Mouse (Mus musculus): ENCODE data around the gene Olfr38. TPM values are rescaled to one million over a fixed set of nuclear protein-coding genes. Genes with fewer than 3 reads are reported as not detected.

Gene Olfr38
- not detected in 2 replicates for polyA plus RNA-seq (2016; fragmentation: Nextera tagmentation; extraction: Ambion mirVana)

GRCm38 (mm10) chr6:42756104-42756503, at the start of gene Olfr38:
Olfr38 (plus strand) TSS chr6:42756404.
- H3K4me1 ChIP-seq = no peaks in the 10 kb centered on the region
- H3K36me3 ChIP-seq (replicated peaks) = no peaks in the 10 kb centered on the region
- no peak within 1 kb of the TSS for H3K9ac ChIP-seq
- H3K27me3 ChIP-seq = no peaks in the 10 kb centered on the region
- H3K4me2 ChIP-seq = no peak within 1 kb of the TSS
- no peak within 1 kb of the TSS for H3K27ac ChIP-seq
- H3K4me3 ChIP-seq (replicated peaks) = no peak within 1 kb of the TSS
- WGBS = 81% methylated on average over 1 of the region's 1 CpGs
- H3K9me3 ChIP-seq = no peaks in the 10 kb centered on the region
- ATAC-seq (ENCODE audit: low FRiP score) = no peak

DNA sequence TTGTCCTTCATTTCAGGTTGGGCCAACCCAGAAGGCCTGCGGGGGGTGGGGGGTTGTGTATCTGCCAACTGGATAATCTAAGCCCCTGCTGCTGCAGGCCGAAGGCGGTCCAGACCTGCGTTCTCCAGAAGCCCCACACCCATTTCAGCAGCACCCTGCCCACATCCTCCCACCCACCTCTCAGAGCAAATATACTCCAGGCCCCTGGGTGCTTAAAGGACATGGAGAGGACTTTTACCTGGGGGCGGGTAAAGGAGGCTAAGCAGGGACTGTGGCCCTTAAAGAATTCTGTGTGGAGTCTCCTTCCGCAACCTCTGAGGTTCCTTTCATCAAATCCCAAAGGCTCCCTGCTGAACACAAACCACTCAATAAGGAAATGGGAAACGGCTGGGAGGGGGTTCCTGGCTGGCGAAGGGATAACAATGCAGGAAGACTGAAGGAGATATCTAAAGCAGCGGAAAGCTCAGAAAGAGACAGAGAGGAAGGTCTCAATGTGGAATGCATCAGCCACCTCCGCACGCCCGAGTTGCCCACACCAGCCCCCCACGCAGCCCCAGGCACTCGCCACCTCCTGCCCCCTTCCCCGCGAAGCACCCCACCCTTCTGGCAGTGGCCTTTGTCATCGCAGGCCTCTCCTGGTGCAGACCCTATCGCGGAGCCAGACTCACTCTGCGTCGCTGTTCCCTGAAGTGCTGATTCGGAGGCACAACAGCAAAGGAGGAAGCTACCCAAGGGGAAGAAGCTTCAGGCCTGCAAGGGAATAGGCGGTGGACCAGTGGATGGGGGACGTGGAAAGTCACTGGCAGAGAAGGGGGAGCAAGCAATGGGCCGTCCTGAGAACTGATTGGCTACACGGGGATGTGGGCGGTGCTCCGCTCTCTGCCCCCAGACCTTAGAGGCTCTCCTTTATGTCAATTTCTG, 46.7 kb upstream of the Olfr38 start, which contains the start of gene Tcaf1:
Gene Tcaf1 (minus strand): TSS at position 798 of the 921 bp plus-strand sequence.
- peak within 1 kb of the TSS; percentile 78 for H3K4me2 ChIP-seq
- peak; percentile 100 for ATAC-seq (ENCODE audit: low FRiP score)
- H3K9ac ChIP-seq = peak within 1 kb of the TSS; percentile 89
- 2% methylated on average over 28 of the region's 28 CpGs for WGBS
- no peaks in the 10 kb centered on the region for H3K27me3 ChIP-seq
- H3K36me3 ChIP-seq (replicated peaks) = no peaks in the 10 kb centered on the region
- peaks cover 14% of the 10 kb centered on the region; the same call in 1 of the 2 replicates for H3K4me1 ChIP-seq
- H3K27ac ChIP-seq = peak within 1 kb of the TSS; percentile 95
- no peaks in the 10 kb centered on the region for H3K9me3 ChIP-seq
- peak within 1 kb of the TSS; percentile 74 for H3K4me3 ChIP-seq (replicated peaks)

DNA sequence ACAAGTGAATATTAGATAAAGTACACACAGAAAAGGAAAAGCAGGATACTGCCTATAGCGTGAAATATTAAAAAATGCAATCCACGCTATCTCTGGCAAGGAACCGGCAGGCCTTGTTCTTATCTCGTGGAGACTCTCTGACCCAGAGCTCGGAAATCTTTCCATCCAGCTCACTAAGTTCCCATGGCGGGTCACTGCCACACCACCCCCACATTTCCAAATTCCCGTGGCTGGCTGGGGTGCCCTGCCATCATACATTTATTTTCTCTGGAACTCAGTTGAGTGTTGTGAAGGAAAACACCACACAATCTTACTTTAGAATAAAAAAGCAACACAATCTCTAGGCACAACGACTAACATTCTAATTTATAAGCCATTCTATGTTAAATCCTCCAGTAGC, 41.5 kb upstream of the Olfr38 start:
- peaks cover 3% of the 10 kb centered on the region; the same call in 1 of the 2 replicates for H3K4me1 ChIP-seq
- no peak overlapping the region for H3K9ac ChIP-seq
- no peaks in the 10 kb centered on the region for H3K36me3 ChIP-seq (replicated peaks)
- 77% methylated on average over 8 of the region's 8 CpGs for WGBS
- no peak overlapping the region for H3K4me3 ChIP-seq (replicated peaks)
- no peak overlapping the region for H3K27ac ChIP-seq
- no peaks in the 10 kb centered on the region for H3K9me3 ChIP-seq
- no peaks in the 10 kb centered on the region for H3K27me3 ChIP-seq
- H3K4me2 ChIP-seq = no peak overlapping the region
- ATAC-seq (ENCODE audit: low FRiP score) = no peak

GRCm38 (mm10) chr6:42717973-42718372, 38.2 kb upstream of the Olfr38 start:
- Histone ChIP-seq H3K36me3 (replicated peaks) (no peaks in the 10 kb centered on the region), H3K27ac (no peak overlapping the region), H3K4me2 (no peak overlapping the region), H3K9me3 (no peaks in the 10 kb centered on the region), H3K9ac (no peak overlapping the region), H3K4me1 (peaks cover 3% of the 10 kb centered on the region; the same call in 1 of the 2 replicates), H3K4me3 (replicated peaks) (no peak overlapping the region), H3K27me3 (no peaks in the 10 kb centered on the region)
- no peak for ATAC-seq (ENCODE audit: low FRiP score)

- Histone ChIP-seq H3K9ac (no peak within 1 kb of the TSS), H3K27me3 (no peaks in the 10 kb centered on the region), H3K27ac (no peak within 1 kb of the TSS), H3K36me3 (replicated peaks) (no peaks in the 10 kb centered on the region), H3K4me3 (replicated peaks) (no peak within 1 kb of the TSS), H3K9me3 (no peaks in the 10 kb centered on the region), H3K4me1 (no peaks in the 10 kb centered on the region), H3K4me2 (no peak within 1 kb of the TSS)
- 91% methylated on average over 1 of the region's 1 CpGs for WGBS
- ATAC-seq (ENCODE audit: low FRiP score) = no peak
Observed at GRCm38 (mm10) chr6:42739071-42739470, 17.1 kb upstream of the Olfr38 start, which contains the start of gene Olfr453. Olfr453 (plus strand) TSS chr6:42739371.

GRCm38 (mm10) chr6:42742303-42742702, 13.9 kb upstream of the Olfr38 start:
- Histone ChIP-seq H3K9me3 (no peaks in the 10 kb centered on the region), H3K4me1 (no peaks in the 10 kb centered on the region)
- 77% methylated on average over 5 of the region's 5 CpGs for WGBS

DNA sequence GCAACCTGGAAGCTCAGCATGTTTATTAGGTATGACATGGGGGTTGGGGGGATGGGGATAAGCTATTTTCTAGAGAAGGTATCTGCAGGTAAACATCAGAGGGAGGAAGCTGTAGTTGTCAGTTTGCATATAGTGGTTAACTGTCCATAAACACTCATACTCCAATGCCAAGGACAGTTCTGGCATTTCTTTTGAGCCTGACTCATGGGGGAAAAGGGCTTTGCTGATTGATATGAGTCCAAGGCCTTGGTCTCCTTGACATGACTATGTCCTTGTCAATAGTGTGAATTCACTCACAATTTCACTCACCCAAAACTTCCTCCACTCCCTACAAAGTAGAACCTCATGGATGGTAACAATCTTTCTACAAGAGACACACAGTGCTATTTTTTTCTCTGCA, 8.4 kb upstream of the Olfr38 start:
- no peaks in the 10 kb centered on the region for H3K27me3 ChIP-seq
- no peaks in the 10 kb centered on the region for H3K9me3 ChIP-seq
- no peak overlapping the region for H3K4me3 ChIP-seq (replicated peaks)
- H3K27ac ChIP-seq = no peak overlapping the region
- H3K4me2 ChIP-seq = no peak overlapping the region
- H3K4me1 ChIP-seq = no peaks in the 10 kb centered on the region
- no peaks in the 10 kb centered on the region for H3K36me3 ChIP-seq (replicated peaks)
- no peak for ATAC-seq (ENCODE audit: low FRiP score)
- H3K9ac ChIP-seq = no peak overlapping the region

More at GRCm38 (mm10) chr6:42742303-42742702, 13.9 kb upstream of the Olfr38 start:
- Histone ChIP-seq H3K9ac (no peak overlapping the region), H3K36me3 (replicated peaks) (no peaks in the 10 kb centered on the region), H3K27me3 (no peaks in the 10 kb centered on the region), H3K4me2 (no peak overlapping the region), H3K27ac (no peak overlapping the region), H3K4me3 (replicated peaks) (no peak overlapping the region)
- no peak for ATAC-seq (ENCODE audit: low FRiP score)

GRCm38 (mm10) chr6:42777066-42777465, 20.9 kb downstream of the Olfr38 start:
- H3K4me3 ChIP-seq (replicated peaks) = no peak overlapping the region
- H3K9me3 ChIP-seq = no peaks in the 10 kb centered on the region
- 93% methylated on average over 1 of the region's 1 CpGs for WGBS
- no peaks in the 10 kb centered on the region for H3K36me3 ChIP-seq (replicated peaks)
- H3K9ac ChIP-seq = no peak overlapping the region
- H3K4me1 ChIP-seq = no peaks in the 10 kb centered on the region
- H3K27ac ChIP-seq = no peak overlapping the region
- no peak for ATAC-seq (ENCODE audit: low FRiP score)
- no peaks in the 10 kb centered on the region for H3K27me3 ChIP-seq
- H3K4me2 ChIP-seq = no peak overlapping the region

GRCm38 (mm10) chr6:42784793-42785192, 28.6 kb downstream of the Olfr38 start, which contains the start of gene Olfr452:
Olfr452 (plus strand) TSS chr6:42785093.
- no peak for ATAC-seq (ENCODE audit: low FRiP score)
- H3K27ac ChIP-seq = no peak within 1 kb of the TSS
- no peaks in the 10 kb centered on the region for H3K36me3 ChIP-seq (replicated peaks)
- no peaks in the 10 kb centered on the region for H3K9me3 ChIP-seq
- H3K4me3 ChIP-seq (replicated peaks) = no peak within 1 kb of the TSS
- H3K27me3 ChIP-seq = no peaks in the 10 kb centered on the region
- H3K4me1 ChIP-seq = no peaks in the 10 kb centered on the region
- no peak within 1 kb of the TSS for H3K4me2 ChIP-seq
- no peak within 1 kb of the TSS for H3K9ac ChIP-seq

- Histone ChIP-seq H3K27me3 (no peaks in the 10 kb centered on the region), H3K36me3 (replicated peaks) (no peaks in the 10 kb centered on the region), H3K4me3 (replicated peaks) (no peak overlapping the region), H3K4me2 (no peak overlapping the region), H3K9ac (no peak overlapping the region), H3K9me3 (no peaks in the 10 kb centered on the region), H3K4me1 (no peaks in the 10 kb centered on the region), H3K27ac (0 out of 2 replicates have a peak overlapping the region, but pooled peaks have one; percentile 25)
- ATAC-seq (ENCODE audit: low FRiP score) = peak; percentile 51; the same call in 1 of the 2 replicates
- WGBS = 48% methylated on average over 4 of the region's 4 CpGs
Observed at GRCm38 (mm10) chr6:42790247-42790948, 34.2 kb downstream of the Olfr38 start.

DNA sequence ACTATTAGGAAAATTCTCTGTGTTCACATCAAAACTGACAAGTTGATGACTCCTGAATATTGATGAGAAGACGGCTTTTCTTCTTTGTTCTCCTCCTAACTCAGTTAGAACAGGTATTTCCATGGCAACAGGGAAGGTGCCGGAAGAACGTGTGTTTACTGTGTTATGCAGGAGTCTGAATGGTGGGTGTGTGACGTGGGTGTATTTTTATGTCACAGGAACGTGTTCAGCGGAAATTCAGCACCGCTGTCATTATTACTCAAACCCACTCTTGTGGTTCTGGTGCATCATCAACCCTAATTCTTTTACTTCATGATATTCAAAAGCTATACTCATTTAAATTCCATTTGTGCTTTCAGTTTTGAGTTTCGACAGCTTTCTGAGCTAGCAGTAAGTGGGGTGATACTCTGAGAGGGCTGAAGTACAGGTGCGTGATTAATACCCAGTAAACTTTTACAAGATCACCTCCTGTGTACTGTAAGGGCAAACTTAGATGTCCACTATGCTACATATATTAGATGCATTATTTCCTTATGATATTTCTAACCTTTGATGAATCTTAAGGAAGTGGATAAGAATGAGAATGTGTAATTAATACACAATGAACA, 34.8 kb downstream of the Olfr38 start:
- H3K27ac ChIP-seq = no peak overlapping the region
- no peaks in the 10 kb centered on the region for H3K9me3 ChIP-seq
- H3K27me3 ChIP-seq = no peaks in the 10 kb centered on the region
- ATAC-seq (ENCODE audit: low FRiP score) = peak; percentile 57; the same call in 1 of the 2 replicates
- no peaks in the 10 kb centered on the region for H3K4me1 ChIP-seq
- no peak overlapping the region for H3K4me2 ChIP-seq
- no peaks in the 10 kb centered on the region for H3K36me3 ChIP-seq (replicated peaks)
- H3K9ac ChIP-seq = no peak overlapping the region
- H3K4me3 ChIP-seq (replicated peaks) = no peak overlapping the region
- 78% methylated on average over 9 of the region's 9 CpGs for WGBS

GRCm38 (mm10) chr6:42794982-42795381, 38.8 kb downstream of the Olfr38 start:
- no peak overlapping the region for H3K4me2 ChIP-seq
- no peaks in the 10 kb centered on the region for H3K4me1 ChIP-seq
- 94% methylated on average over 3 of the region's 3 CpGs for WGBS
- H3K9me3 ChIP-seq = no peaks in the 10 kb centered on the region
- H3K36me3 ChIP-seq (replicated peaks) = no peaks in the 10 kb centered on the region
- H3K27ac ChIP-seq = no peak overlapping the region
- H3K27me3 ChIP-seq = no peaks in the 10 kb centered on the region
- no peak overlapping the region for H3K4me3 ChIP-seq (replicated peaks)
- no peak overlapping the region for H3K9ac ChIP-seq
- no peak for ATAC-seq (ENCODE audit: low FRiP score)

Data from forebrain, embryonic 12.5 days (tissue).